Mouse (Mus musculus): ENCODE results near the gene Denr.

The Denr gene

GRCm38 (mm10) chr5:123973299-123974178, 66.6 kb downstream of the Denr start, which contains the start of gene Hip1r:
Gene Hip1r (plus strand): TSS chr5:123973628.
- peak; percentile 91 to 95 for DNase-seq

- no peak for DNase-seq
These were observed 67.2 kb downstream of the Denr start for GRCm38 (mm10) chr5:123974179-123974485.

- no peak for DNase-seq
These were observed 67.7 kb downstream of the Denr start for GRCm38 (mm10) chr5:123974616-123975111.

GRCm38 (mm10) chr5:123975668-123976180, 68.7 kb downstream of the Denr start:
- peak; percentile 53 to 67 for DNase-seq

- no peak for DNase-seq
These were observed 70.3 kb downstream of the Denr start for GRCm38 (mm10) chr5:123977231-123977630.

GRCm38 (mm10) chr5:123978131-123978530, 71.2 kb downstream of the Denr start:
- DNase-seq = no peak

Data from kidney, postnatal 25 days (tissue).